Mouse (Mus musculus) bone marrow macrophage, adult 2 months (primary cell): ENCODE results near the gene Pctp. TPM values are rescaled to one million over a fixed set of nuclear protein-coding genes. Genes with fewer than 3 reads are reported as not detected.
A peak's percentile ranks its signal among the peaks of the same experiment; 100 is the strongest.

Experiments
- H3K27ac ChIP-seq: 2 replicates; pipeline ENCODE4 v1.5.1; 2012; ENCODE audit warnings: low read depth, low read length; ENCODE audit not compliant: insufficient read depth
- H3K4me1 ChIP-seq: 2 replicates; pipeline ENCODE4 v1.6.1; 2012; ENCODE audit warnings: low read length; ENCODE audit not compliant: control insufficient read depth, insufficient read depth
- H3K4me3 ChIP-seq: 2 replicates; pipeline ENCODE4 v1.5.1; 2012; ENCODE audit warnings: mild to moderate bottlenecking, low read length, moderate library complexity; ENCODE audit not compliant: insufficient read depth
- CTCF ChIP-seq: IDR thresholded peaks from 2 replicates; pipeline ENCODE4 v1.5.1; 2012; ENCODE audit warnings: low read depth, mild to moderate bottlenecking, low read length, moderate library complexity
- POLR2A ChIP-seq: IDR thresholded peaks from 2 replicates; pipeline ENCODE4 v1.6.1; 2012; ENCODE audit warnings: mild to moderate bottlenecking, low read depth, low read length, borderline replicate concordance
- polyA plus RNA-seq: library from polyadenylated mRNA; stranded (reverse); fragments of >200 nt; gene quantifications from 2 replicates; pipeline ENCODE4 v1.2.4, GENCODE M21; 2012; ENCODE audit not compliant: missing spikeins, insufficient read depth, insufficient read length

Gene Pctp
- polyA plus RNA-seq: 19.7 and 20.1 TPM in 2 replicates

GRCm38 (mm10) chr11:90002231-90002986, at the start of gene Pctp:
TSS of gene Pctp (minus strand) at chr11:90002894.
- peak within 1 kb of the TSS; percentile 8; the same call in 1 of the 2 replicates for H3K27ac ChIP-seq
- peaks cover 10% of the 10 kb centered on the region for H3K4me1 ChIP-seq
- peak within 1 kb of the TSS; percentile 96 for H3K4me3 ChIP-seq
- TF ChIP-seq POLR2A: no peak

GRCm38 (mm10) chr11:90050016-90050415, 47.3 kb upstream of the Pctp start:
- H3K27ac ChIP-seq: no peak overlapping the region
- no peaks in the 10 kb centered on the region for H3K4me1 ChIP-seq
- no peak for TF ChIP-seq POLR2A
- no peak for TF ChIP-seq CTCF
- H3K4me3 ChIP-seq: no peak overlapping the region

- H3K4me1 ChIP-seq: no peaks in the 10 kb centered on the region
- H3K27ac ChIP-seq: no peak overlapping the region
- H3K4me3 ChIP-seq: no peak overlapping the region
- no peak for TF ChIP-seq POLR2A
- TF ChIP-seq CTCF: no peak
Observed at GRCm38 (mm10) chr11:90047271-90047670, 44.6 kb upstream of the Pctp start.

- Histone ChIP-seq H3K4me1 (no peaks in the 10 kb centered on the region), H3K27ac (no peak overlapping the region), H3K4me3 (no peak overlapping the region)
- TF ChIP-seq POLR2A (no peak), CTCF (no peak)
Observed at GRCm38 (mm10) chr11:90046211-90046610, 43.5 kb upstream of the Pctp start.

GRCm38 (mm10) chr11:90044459-90044858, 41.8 kb upstream of the Pctp start:
- H3K27ac ChIP-seq: no peak overlapping the region
- TF ChIP-seq POLR2A: no peak
- no peak for TF ChIP-seq CTCF
- no peak overlapping the region for H3K4me3 ChIP-seq
- no peaks in the 10 kb centered on the region for H3K4me1 ChIP-seq

GRCm38 (mm10) chr11:90038022-90038421, 35.3 kb upstream of the Pctp start:
- TF ChIP-seq POLR2A (no peak), CTCF (peak; percentile 35; the same call in 1 of the 2 replicates)
- Histone ChIP-seq H3K4me1 (no peaks in the 10 kb centered on the region), H3K27ac (no peak overlapping the region)

GRCm38 (mm10) chr11:90036416-90036815, 33.7 kb upstream of the Pctp start:
- Histone ChIP-seq H3K27ac (no peak overlapping the region), H3K4me3 (no peak overlapping the region), H3K4me1 (no peaks in the 10 kb centered on the region)
- TF ChIP-seq CTCF: peak; percentile 42
- TF ChIP-seq POLR2A: no peak

More at GRCm38 (mm10) chr11:90038022-90038421, 35.3 kb upstream of the Pctp start:
- H3K4me3 ChIP-seq: no peak overlapping the region

GRCm38 (mm10) chr11:90035532-90035931, 32.8 kb upstream of the Pctp start:
- TF ChIP-seq POLR2A (no peak), CTCF (no peak)
- H3K4me3 ChIP-seq: no peak overlapping the region
- no peak overlapping the region for H3K27ac ChIP-seq
- H3K4me1 ChIP-seq: no peaks in the 10 kb centered on the region

GRCm38 (mm10) chr11:90034646-90035045, 32.0 kb upstream of the Pctp start:
- H3K4me1 ChIP-seq: 0 out of 2 replicates have a peak, but pooled peaks cover 3% of the 10 kb centered on the region
- H3K27ac ChIP-seq: no peak overlapping the region
- H3K4me3 ChIP-seq: no peak overlapping the region
- TF ChIP-seq POLR2A: no peak
- TF ChIP-seq CTCF: no peak

GRCm38 (mm10) chr11:90033442-90033841, 30.7 kb upstream of the Pctp start:
- H3K4me3 ChIP-seq: no peak overlapping the region
- H3K27ac ChIP-seq: no peak overlapping the region
- TF ChIP-seq CTCF: no peak
- TF ChIP-seq POLR2A: no peak

More at GRCm38 (mm10) chr11:90033442-90033841, 30.7 kb upstream of the Pctp start:
- H3K4me1 ChIP-seq: peaks cover 7% of the 10 kb centered on the region
